Mouse (Mus musculus) erythroblast, adult 5-6 weeks (primary cell): ENCODE measurements around the gene Tet3. TPM values are rescaled to one million over a fixed set of nuclear protein-coding genes. Genes with fewer than 3 reads are reported as not detected.
"Not testable (repeated sequence)": the region's sequence is repeated elsewhere in the genome, so short reads cannot be mapped to it uniquely, and the experiment has no call there.

Experiments
- ATAC-seq: replicated peaks from 2 replicates; pipeline ENCODE4 v1.8.0; 2016; ENCODE audit warnings: moderate number of reproducible peaks, mild to moderate bottlenecking, moderate TSS enrichment, inconsistent platforms; ENCODE audit not compliant: poor library complexity, low FRiP score, severe bottlenecking
- total RNA-seq, 2 experiments: library from RNA; stranded (forward) in 1 of 2; stranded (reverse) in 1 of 2; fragments of 150-400 nt in 1 of 2; fragments of 200-764, 138-1000 nt in 1 of 2; gene quantifications; 2 replicates each; pipeline versions ENCODE4 v1.2.3 to v1.2.4; 2015 to 2017; ENCODE audit warnings: low replicate concordance in 2 of 2

Tet3 gene
- total RNA-seq, 2 experiments from 2014 or later = 24.9 to 29.6 TPM

DNA sequence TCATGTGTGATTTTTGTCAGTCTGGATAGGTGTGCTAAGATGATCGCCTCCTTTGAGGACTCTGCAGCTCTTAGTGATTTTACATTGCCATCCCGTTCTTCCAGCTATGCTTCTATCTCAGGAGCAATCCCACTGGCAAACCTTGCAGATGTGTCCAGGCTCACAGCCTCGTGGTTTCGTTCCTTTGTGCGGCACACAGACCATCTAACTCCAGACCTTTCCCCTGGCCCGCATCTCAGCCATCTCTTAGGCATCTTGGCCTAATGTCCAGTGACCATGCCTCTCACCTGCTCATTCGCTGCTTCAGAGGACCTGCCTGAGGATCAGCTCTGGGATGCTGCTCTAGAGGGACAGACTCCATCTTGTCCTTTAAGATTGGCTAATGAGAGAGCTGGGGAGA, 108.7 kb downstream of the Tet3 start:
- ATAC-seq = no peak

DNA sequence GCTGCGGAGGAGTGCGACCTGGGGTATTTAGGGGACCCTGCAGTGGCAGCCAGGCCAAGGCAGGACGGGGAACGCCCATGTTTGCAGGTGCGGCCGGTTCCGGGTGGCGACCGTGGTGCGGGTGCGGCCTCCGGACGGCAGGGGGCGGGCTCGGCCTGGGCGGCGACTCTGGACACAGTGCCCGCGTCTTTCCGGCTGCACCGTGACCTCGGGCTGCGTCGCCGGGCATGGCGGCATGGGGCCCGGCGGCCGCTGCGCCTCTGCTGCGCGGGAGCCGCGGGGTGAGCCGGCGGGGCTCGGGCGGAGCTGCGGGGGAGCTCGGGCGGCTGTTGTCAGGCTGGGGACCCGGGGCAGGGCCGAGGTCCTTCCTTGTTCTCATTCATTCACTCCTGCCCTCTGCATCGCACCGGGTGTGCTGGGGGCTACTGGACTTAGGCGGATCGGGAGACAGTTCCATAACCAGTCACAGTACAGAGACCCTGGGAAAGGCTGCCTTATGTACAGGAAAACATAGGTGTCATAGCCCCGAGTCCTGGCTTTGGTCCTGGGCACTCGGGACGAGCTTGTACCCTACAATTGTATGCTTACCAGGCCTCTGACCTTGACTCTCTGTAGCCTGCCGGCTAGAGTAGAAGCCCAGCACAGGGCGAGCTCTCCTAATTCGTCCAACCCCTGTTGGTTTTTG, 109.5 kb downstream of the Tet3 start:
- ATAC-seq = peak; percentile 73

DNA sequence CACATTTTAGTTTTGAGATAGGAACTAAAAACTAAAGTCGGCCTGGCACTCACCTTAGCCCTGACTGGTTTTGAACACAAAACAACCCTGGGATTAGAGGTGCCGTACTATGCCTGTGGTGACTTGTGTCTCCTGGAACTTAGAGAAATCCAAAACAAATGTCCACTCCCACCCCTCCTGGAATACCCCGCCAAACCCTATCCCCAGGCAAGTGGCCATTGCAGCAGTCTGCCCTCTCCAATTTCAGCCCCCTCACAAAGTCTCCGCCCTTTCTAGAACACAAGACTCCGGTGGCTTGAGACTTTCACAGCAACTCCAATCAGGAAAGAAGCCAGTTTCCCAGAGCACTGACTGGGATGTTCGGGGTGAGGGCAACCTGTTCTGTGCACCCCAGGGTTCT, 110.0 kb downstream of the Tet3 start, which contains the start of gene Bola3:
Bola3 (plus strand) TSS at position 275 of the 400 bp plus-strand sequence.
- ATAC-seq = peak; percentile 1; the same call in 1 of the 2 replicates

DNA sequence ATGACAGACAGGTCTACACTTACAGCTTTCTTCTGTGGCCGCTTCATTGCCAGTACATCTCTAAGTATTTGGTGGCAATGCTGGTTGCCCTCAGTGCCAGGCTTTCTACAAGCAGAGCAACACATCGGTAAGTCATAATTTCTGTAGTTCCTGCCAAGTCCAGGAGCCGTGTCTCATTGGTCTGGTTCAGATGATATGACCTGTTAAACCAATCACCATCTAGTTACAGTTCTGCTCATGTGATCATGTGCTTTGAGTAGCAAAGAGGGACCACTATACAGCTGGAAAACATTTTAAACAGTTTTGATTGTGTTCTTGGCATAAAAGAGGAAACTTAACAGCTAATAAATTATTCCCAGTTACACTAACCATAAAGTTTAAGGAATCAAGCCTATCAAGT, 111.0 kb downstream of the Tet3 start:
- ATAC-seq = no peak

DNA sequence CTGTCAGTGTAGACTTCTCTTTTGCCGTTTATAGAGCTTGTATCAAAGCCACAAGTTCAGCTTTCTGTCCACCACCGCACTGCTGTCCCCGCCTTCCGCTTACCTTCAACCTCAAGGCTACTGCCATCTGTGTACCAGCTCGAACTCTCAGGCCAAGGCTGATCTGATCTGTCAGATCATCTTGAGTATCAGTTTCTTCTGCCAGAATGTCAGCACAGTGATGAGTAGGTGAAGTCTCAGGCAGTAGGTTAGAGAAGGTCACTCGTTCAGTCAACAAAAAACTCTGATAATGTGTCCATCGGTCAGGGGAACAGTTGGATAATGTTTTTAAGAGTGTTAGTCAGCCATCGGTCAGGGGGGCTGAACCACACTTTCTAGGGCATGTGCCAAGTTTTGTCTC, 113.6 kb downstream of the Tet3 start:
- not testable (repeated sequence) for ATAC-seq

DNA sequence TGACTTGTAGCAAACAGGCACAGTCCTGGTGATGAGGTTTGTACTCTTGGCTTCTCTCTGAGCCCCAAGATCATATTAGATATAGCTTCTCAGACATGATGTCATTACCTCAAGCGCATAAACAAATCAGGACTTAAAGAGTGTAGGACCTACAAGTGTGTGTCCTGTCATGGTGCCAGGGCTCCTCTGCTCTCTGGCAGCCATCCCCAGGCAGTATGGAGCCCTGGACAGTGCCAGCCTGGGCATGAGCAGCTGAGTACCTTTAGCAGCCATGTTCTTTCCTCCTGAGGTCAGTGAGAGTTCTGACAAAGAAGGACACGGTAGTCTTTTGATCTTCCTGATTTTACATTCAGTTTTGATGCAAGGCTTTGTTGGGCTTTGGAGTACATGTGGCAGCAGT, 115.9 kb downstream of the Tet3 start:
- ATAC-seq = no peak

DNA sequence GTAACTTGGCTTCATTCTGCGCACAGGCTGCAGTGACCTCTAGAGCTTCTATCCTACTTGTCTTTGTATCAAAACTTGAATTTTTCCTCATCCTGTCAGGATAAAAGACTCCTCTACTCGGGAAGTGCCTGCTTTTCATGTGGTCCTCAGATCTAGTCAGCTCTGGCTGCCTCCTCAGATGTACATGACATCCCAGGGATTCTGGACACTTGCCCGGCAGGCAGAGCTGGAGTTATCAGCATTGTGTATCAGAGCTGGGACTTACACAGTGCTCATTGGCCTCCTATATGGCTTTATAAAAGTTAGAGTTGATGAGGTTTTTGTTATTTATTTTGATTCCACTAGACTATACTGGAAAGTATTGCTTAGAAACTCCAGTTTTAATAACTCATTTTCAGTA, 117.5 kb downstream of the Tet3 start:
- no peak for ATAC-seq

DNA sequence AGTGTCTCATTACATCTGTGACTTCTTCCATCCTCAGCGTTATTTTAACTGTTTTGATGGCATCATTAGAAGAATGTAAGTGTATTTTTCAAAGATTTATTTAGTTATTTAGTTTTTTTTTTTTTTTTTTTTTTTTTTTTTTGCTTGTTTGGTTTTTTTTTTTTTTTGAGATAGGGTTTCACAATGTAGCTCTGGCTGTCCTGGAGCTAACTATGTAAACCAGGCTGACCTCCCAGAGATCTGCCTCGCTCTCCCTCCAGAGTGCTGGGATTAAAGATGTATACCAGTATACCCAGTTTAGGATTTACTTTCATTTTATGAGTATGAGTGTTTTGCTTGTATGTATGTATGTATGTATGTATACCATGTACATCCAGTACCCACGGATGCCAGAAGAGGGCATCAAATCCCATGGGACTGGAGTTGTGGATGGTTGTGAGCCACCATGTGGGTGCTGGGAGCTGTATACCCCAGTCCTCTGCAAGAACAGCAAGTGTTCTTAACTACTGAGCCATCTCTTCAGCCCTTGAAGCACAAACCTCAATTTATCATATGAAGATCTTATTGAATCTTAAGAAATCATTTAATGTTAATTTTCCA, 131.2 kb downstream of the Tet3 start:
- ATAC-seq = no peak

DNA sequence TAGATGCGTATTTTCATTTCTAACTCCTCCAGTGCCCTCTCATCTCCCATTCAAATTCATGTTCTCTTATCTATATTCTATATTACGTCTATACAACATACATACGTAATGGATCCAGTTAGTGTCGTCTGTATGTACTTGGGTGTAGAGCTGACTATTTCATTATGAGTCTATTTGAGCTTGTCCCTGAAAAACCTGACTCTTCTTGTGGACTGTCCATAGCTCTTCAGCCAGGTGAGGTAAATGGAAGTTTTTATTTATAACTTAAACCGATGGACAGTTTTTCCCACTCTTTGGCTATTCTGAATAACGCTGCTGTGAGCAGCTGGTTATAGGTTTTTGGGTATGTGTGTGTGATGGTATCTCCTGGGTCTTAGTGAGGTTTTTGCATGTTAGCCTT, 132.1 kb downstream of the Tet3 start:
- peak; percentile 49; the same call in 1 of the 2 replicates for ATAC-seq

DNA sequence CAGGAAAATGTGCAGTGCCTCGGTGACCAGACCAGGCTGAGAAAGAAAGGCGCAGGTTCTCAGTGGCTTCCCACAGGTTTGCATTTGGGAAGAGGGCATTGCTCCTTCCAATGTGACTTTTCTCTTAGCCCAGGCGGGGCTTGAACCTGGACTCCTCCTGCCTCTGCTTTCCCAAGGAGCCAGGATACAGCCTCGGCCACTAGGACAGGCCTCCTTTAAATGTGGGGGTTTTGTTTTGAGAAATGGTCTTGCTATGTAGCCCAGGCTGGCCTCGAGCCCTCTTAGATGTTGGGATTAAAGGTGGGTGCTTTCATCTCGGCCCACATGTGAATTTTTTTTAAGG, 132.5 kb downstream of the Tet3 start:
- peak; percentile 46; the same call in 1 of the 2 replicates for ATAC-seq

DNA sequence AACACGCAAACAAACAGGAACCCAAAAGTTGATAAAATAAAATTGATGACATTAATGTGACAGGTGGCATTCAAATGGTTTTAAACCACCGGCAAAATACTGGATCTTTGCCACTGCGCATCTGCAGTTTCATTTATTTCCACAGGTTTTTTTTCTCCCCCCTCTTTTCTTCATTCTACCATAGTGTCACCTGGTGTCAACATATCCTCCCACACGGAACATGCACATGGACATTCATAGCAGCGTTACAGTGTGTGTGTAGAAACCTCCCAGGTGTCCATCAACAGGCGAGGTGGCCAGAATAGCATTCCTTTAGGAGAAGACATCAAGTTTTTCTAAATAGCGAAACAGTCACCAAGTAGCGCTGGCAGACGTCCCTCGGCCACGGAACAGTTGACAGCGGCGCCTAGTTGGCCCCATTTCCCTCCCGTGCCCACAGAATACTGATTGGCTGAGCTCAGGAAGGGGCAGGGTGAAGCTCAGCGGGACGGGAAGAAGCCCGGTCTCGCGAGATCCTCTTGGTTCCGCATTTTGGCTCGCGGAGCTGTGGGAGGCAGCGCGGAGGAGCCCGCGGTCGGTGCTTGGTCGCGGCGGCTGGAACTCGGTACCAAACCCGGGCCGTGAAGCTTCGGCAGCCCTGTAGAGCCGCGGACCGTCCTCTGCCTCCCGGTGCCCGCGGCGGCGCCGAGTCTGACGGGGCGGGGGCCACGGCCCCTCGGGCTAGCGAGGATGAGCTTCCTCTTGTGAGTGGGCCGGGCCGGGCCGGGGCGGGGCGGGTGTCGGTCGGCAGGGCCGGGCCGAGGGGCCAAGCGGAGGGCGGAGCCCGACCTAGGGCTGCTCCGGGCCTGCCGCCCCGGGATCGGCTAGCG, 133.1 kb downstream of the Tet3 start, which contains the start of the genes Mthfd2 and Mob1a:
Mthfd2 (minus strand) TSS at position 384 of the 869 bp plus-strand sequence.
Mob1a (plus strand) TSS at position 492 of the 869 bp plus-strand sequence.
- peak; percentile 94 for ATAC-seq

DNA sequence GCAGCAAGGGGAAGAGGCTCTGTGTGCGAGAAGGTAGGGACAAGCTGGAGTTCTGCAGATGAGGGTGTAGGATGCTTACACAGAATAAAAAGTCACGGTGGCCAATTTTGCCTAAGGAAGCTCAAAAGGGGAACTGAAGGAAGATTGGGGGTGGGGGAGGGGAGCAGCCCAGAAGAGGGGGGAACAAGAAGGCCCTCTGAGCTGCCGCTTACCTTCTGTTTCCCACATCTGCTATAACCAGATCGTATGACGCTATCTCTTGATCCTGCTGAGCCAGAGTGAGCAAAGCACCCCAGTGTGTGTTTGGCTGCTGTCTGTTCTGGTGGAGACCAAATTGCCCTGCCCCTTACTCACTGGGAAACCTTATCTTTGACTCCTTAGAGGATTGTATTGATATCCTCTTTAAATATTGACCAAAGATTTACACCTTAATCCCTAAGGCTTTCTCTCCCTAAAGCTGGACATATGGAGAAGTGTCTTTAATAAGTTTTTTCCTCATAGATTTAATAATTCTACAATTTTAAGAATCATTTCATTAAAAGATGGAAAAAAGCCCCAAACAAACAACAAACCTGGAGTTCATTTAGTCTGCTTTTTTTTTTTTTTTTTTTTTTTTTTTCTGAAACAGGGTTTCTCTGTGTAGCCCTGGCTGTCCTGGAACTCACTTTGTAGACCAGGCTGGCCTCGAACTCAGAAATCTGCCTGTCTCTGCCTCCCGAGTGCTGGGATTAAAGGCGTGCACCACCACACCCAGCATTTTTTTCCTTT, 135.0 kb downstream of the Tet3 start:
- no peak for ATAC-seq

DNA sequence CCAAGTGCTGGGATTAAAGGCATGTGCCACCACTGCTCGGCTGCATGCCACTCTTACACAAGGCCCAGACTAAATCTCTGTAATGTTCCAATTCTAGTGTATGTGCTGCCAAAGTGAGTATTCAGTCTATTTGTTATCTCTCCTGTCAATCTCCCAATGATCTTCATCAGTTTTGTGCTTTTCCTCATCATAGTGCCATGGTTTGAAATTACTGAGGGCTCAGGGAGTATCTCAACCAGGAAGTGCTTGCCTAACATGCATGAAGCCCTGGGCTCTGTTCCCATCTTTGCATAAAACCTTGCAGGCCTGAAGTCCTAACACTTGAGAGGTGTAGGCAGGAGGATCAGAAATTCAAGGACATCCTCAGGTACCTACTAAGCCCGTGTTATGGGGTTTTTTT, 136.1 kb downstream of the Tet3 start:
- ATAC-seq = no peak

DNA sequence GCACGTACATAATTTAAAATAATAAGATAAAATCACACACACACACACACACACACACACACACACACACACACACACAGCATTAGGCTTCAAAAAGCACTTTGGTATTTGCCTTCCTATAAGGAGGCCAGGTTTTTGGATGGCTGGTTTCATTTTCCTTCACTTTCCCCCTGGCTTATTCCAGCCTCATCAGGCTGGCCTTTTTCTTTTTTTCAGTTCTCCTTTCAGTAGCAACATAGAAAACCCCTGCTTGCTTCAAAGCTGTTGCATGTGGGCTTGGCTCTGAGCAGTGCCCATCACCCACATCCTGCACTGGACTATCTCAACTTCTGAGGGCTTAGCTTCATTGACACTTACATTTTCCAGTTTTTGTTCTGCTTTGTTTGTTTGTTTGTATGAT, 137.0 kb downstream of the Tet3 start:
- no peak for ATAC-seq

DNA sequence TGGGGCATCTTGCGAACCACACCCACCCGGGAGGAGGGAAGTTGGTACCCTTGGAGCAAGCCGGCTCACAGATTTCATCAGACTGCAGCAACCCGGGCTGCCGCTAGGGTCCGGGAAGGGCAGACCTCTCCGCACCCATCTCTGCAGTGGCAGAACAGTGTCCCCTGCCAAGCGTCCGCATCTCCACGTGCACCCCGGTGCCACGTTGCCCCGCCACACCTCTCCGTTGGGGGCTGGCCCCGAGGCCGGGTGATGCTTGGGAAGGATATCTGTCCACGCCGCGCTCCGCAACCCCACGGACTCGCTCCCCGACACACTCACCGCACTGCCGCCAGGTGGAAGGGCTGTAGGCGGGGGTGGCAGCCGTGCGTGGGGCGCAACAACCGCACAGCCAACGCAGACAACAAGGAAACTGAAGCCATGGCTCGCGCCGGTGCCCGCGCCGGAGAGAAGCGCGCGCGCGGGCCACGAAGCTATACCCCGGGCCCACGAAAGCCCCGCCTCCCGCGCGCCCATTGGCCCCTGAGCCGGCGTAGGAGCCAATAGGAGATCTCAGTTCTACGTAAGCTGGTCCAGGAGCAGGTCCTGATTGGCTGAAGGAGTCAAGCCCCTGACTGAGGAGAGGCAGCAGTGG, 141.7 kb downstream of the Tet3 start:
- peak; percentile 95 for ATAC-seq

DNA sequence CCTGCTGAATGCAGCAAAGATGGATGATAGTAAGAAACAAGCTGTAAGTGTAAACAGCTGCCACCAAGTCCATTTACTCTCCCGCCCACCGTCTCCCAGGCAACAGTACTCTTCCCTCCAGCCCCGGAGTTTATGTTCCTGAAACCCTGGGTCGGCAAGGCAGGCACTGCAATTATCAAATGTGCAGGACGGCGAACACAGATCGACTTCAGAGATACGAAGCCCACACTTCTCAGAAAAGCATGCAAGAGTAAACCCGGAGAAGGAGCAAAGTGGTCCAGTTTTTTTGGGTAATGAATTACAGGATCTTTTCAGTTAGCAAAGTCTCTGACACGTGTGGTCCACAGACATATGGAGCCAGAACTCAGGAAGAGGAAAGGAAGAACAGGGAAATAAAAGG, 142.9 kb downstream of the Tet3 start:
- no peak for ATAC-seq

DNA sequence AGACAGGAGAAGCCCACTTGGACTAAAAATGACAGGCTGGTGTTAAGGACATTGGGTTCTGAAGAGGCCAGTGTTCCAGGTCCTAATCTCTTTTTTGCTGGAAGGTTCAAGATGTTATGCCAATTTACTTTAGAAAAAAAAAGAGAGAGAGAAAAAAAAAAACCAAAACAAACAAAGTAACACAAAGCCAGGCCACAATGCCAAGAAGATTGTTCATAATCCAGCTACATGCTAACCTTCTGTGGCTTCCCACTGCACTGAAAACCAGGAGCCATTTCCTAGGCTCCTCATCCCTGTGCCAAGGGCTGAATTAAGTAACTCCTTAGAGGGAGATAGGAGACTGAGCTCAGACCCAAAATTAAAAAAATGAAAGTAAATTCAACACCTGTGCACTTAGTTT, 143.6 kb downstream of the Tet3 start:
- ATAC-seq = no peak

DNA sequence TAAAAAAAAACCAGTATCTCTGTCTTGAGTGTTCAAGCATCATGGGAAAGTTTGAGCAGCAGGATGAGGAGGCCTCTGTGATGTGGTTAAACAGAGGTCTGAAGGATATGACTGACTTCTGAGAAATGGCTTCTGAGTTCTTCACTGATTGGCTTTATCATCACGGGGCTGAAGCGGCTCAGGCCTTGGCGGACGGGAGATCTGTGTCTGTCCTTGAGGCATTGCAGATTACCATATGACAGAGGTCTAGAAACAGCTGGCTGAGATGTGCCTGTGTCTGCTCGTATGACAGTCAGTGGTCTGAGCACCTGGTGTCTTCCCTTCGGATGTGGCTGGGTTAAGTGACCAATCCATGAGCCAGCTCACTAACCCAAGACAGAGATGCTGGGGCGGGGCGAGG, 146.4 kb downstream of the Tet3 start:
- no peak for ATAC-seq
